Mouse (Mus musculus) B cell, adult (primary cell): ENCODE measurements around the gene Olfr1499. TPM values are rescaled to one million over a fixed set of nuclear protein-coding genes. Genes with fewer than 3 reads are reported as not detected.

Source experiments
- total RNA-seq: library from RNA; stranded (reverse); gene quantifications from 4 replicates; pipeline ENCODE4 v1.2.4, GENCODE M21; 2023; ENCODE audit not compliant: inconsistent age

The Olfr1499 gene
- not detected in 4 replicates for total RNA-seq

DNA sequence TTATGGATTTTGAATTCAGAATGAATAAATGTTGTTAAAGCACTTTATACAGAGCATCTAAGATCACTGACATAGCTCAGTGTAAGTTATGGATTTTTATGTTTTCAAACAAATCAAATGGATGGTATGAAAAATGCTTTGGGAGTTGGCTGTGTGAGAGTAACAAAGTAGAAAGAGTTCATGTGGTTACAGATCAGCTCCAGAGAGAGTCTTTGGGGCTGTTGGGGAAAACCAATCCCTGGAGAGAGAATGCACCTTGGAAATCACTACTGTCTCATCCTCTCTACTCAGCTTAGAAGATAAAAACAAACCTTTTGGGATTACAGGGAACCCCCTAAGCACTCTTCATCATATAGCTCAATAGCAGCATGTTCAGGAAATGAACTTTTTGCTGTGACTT, at the start of gene Olfr1499:
TSS of gene Olfr1499 (minus strand) at position 101 of the 400 bp plus-strand sequence.

GRCm38 (mm10) chr19:13861495-13861894, 42.2 kb upstream of the Olfr1499 start, which contains the start of gene Olfr1502:
Olfr1502 (plus strand) TSS chr19:13861795.

DNA sequence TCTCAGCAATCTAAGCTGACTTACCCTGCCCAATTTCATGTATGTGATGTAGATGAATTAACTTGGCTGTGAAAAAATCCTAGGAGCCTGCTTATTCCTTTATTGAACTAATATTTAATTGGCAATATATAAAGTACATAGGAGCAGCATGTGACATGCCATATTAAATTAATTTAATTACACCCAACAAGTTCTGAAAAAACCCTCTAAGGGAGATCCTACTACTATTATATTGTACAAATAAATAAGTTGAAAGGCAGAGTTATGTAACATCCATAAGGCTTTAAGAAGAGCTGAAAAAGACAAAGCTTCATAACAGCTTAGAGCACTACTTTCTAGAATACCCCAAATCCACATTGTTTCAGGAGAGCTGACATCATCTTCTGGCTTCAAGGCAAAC, 31.3 kb upstream of the Olfr1499 start, which contains the start of gene Olfr1501:
TSS of gene Olfr1501 (minus strand) at position 101 of the 400 bp plus-strand sequence.

DNA sequence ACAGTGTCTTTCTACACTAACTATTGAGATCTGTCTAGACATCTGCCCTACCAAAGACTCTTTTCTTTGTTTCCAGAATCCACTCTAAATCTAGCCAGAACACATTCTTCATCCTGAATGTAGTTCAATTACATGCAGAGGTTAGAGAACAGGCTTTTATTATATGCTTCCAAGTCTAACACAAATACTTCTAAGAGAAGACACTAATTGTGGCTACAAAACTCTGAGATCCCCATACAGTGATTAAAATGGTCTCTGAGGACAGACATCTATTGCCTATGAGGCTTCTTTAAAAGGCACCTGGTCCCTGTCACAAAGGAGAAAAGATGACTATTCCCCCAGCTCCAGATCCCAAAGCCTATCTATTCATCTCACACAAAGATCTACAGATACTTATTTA, 11.1 kb upstream of the Olfr1499 start, which contains the start of gene Olfr1500:
TSS of gene Olfr1500 (minus strand) at position 101 of the 400 bp plus-strand sequence.

DNA sequence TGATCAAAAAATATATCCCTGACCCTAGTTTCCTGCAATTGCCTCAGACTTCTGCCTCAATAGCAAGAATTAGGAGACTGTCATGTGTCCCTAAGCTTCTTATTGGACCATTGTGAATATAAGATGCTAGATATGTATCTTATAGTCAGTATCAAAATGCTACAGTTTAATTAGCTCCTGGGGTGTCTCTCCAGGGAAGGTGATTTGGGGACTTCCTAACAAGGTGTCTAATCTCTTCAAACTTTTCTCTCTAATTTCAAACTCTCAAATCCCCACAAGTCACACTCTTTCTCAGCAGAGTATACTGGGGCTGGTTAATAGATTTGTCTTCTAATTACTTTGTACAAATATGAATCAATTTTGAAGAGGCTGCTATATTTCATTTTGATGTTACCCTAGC, 21.1 kb downstream of the Olfr1499 start, which contains the start of gene Olfr1497:
TSS of gene Olfr1497 (minus strand) at position 101 of the 400 bp plus-strand sequence.

DNA sequence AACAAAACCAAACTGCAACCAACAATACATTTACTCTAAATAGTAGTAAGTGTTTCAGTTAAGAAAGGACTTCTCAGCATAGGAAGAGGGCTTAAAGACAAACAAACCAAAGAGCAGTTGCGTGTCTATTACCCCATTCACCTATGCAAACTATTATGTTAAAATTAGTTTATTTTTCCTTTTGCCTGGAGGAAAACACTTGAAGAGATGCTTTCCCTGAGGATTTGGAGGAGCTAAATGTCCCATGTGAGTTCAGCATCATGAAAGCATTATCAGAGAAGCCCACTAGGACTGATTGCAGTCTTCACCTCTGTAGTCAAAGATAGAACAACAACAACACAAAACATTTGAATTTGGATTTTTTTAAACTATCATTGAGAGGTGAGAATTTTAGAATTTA, 41.7 kb downstream of the Olfr1499 start, which contains the start of gene Olfr1496:
TSS of gene Olfr1496 (plus strand) at position 301 of the 400 bp plus-strand sequence.

GRCm38 (mm10) chr19:13764306-13764705, 54.9 kb downstream of the Olfr1499 start, which contains the start of gene Olfr1495:
Olfr1495 (plus strand) TSS chr19:13764606.

Other genes starting within 250 kb of the Olfr1499 start
- not detected in 4 replicates for gene Olfr1484, start 235.9 kb downstream of the Olfr1499 start, total RNA-seq
- not detected in 4 replicates for gene Olfr1487, start 202.1 kb downstream of the Olfr1499 start, total RNA-seq
- not detected in 4 replicates for gene Olfr1489, start 187.8 kb downstream of the Olfr1499 start, total RNA-seq
- gene Olfr1490, start 168.4 kb downstream of the Olfr1499 start, total RNA-seq = not detected in 4 replicates
- gene Olfr1491, start 122.2 kb downstream of the Olfr1499 start, total RNA-seq = not detected in 4 replicates
- not detected in 4 replicates for gene Olfr1493-ps1, start 96.2 kb downstream of the Olfr1499 start, total RNA-seq
- not detected in 4 replicates for gene Olfr1494, start 79.7 kb downstream of the Olfr1499 start, total RNA-seq
- gene Olfr1495, start 54.8 kb downstream of the Olfr1499 start, total RNA-seq = not detected in 4 replicates
- gene Olfr1496, start 41.6 kb downstream of the Olfr1499 start, total RNA-seq = not detected in 4 replicates
- not detected in 4 replicates for gene Olfr1497, start 21.2 kb downstream of the Olfr1499 start, total RNA-seq
- gene Olfr1500, start 11.0 kb upstream of the Olfr1499 start, total RNA-seq = not detected in 4 replicates
- not detected in 4 replicates for gene Olfr1501, start 31.2 kb upstream of the Olfr1499 start, total RNA-seq
- gene Olfr1502, start 42.3 kb upstream of the Olfr1499 start, total RNA-seq = not detected in 4 replicates
- gene Olfr1504, start 78.5 kb upstream of the Olfr1499 start, total RNA-seq = not detected in 4 replicates
- not detected in 4 replicates for gene Olfr1505, start 94.1 kb upstream of the Olfr1499 start, total RNA-seq